Mouse (Mus musculus) spleen, adult 2 months (tissue): ENCODE data around the gene Mrpl30. TPM values are rescaled to one million over a fixed set of nuclear protein-coding genes. Genes with fewer than 3 reads are reported as not detected.
A peak's percentile ranks its signal among the peaks of the same experiment; 100 is the strongest.

Experiments used
- DNase-seq, 2 experiments: peaks; one replicate each; pipeline versions ENCODE4 v3.0.0 to v3.0.0-alpha.2; 2012 to 2021; ENCODE audit warnings: low spot score in 2 of 2, low read depth in 1 of 2
- H3K27ac ChIP-seq: fragments of 200-500 bp; 2 replicates; pipeline ENCODE4 v1.5.1; 2012; ENCODE audit warnings: low read length, inconsistent platforms; ENCODE audit not compliant: insufficient read depth
- H3K27me3 ChIP-seq: fragments of 200-500 bp; 2 replicates; pipeline ENCODE4 v1.6.1; 2012; ENCODE audit warnings: mild to moderate bottlenecking, moderate library complexity, low read length, inconsistent platforms; ENCODE audit not compliant: control insufficient read depth, insufficient read depth
- H3K36me3 ChIP-seq: fragments of 200-500 bp; 2 replicates; pipeline ENCODE4 v1.6.1; 2012; ENCODE audit warnings: mild to moderate bottlenecking, low read length, inconsistent platforms; ENCODE audit not compliant: control insufficient read depth, insufficient read depth
- H3K4me1 ChIP-seq: fragments of 200-500 bp; 2 replicates; pipeline ENCODE4 v1.6.1; 2011; ENCODE audit warnings: inconsistent platforms; ENCODE audit not compliant: control insufficient read depth, insufficient read depth, insufficient read length
- H3K4me3 ChIP-seq: fragments of 200-500 bp; 2 replicates; pipeline ENCODE4 v1.5.1; 2011; ENCODE audit warnings: mild to moderate bottlenecking, inconsistent platforms; ENCODE audit not compliant: insufficient read depth, insufficient read length; ENCODE audit errors: extremely low read depth
- CTCF ChIP-seq: fragments of 200-500 bp; IDR thresholded peaks from 2 replicates; pipeline ENCODE4 v1.5.1; 2011; ENCODE audit warnings: mild to moderate bottlenecking, inconsistent platforms; ENCODE audit not compliant: insufficient read depth, insufficient read length, insufficient replicate concordance; ENCODE audit errors: extremely low read depth
- POLR2A ChIP-seq: fragments of 200-500 bp; IDR thresholded peaks from 2 replicates; pipeline ENCODE4 v1.6.1; 2011; ENCODE audit warnings: low read depth, low read length, inconsistent platforms
- WGBS: fragments of 180-500 bp; shearing (Covaris S2); methylation state at CpG from one replicate; pipeline ENCODE4 v1.1.7; 2018; 5-methylcytosine and 5-hydroxymethylcytosine counted together
- polyA plus RNA-seq: library from polyadenylated mRNA; depleted of rRNA; stranded (reverse); fragments of >200 nt; gene quantifications from 2 replicates; pipeline ENCODE4 v1.2.3, GENCODE M21; 2012

The Mrpl30 gene
- polyA plus RNA-seq, 1 experiment = 22.6 TPM

DNA sequence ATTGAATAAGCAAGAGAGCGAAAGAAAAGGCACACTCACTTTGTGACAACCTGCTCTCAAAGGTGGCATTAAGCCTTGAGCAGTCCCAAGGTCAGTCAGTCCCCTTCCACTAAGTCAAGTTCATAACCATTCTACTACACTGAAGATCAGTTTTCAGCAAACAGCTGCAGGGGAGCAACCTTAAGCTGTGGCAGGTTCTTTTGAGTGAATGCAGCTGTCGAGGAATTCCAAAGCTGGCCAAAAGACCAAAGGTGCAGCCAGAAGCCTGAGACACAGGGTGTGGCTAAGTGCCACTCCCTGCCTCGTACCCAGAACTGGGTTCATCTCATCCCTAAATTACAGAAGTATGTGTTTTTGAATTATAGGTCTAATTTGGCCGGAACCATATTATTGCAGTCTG, 9.5 kb downstream of the Mrpl30 start:
- TF ChIP-seq CTCF (no peak), POLR2A (no peak)
- H3K4me3 ChIP-seq = no peak overlapping the region
- H3K27me3 ChIP-seq = no peaks in the 10 kb centered on the region
- no peak overlapping the region for H3K27ac ChIP-seq
- 90% methylated on average over 4 of the region's 4 CpGs for WGBS
- no peaks in the 10 kb centered on the region for H3K4me1 ChIP-seq
- peaks cover 36% of the 10 kb centered on the region for H3K36me3 ChIP-seq
- DNase-seq = no peak

DNA sequence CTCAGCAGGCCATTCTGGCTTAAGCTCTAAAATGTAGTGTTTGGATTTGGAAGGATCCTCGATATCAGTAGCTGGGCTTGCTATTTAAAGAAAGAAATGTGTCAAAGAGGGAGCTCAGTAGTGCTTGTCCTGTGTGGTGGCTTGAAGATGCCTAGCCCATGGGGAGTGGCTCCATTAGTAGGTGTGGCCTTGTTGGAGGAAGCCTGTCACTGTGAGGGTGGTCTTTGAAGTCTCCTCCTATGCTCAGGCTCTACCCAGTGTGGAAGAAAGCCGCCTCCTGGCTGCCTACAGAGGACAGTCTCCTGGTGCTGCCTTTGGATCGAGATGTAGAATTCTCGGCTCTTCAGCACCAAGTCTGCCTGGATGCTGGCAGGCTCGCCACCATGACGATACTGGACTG, 10.0 kb downstream of the Mrpl30 start:
- Histone ChIP-seq H3K27me3 (no peaks in the 10 kb centered on the region), H3K27ac (no peak overlapping the region), H3K4me3 (no peak overlapping the region), H3K4me1 (no peaks in the 10 kb centered on the region), H3K36me3 (peaks cover 34% of the 10 kb centered on the region)
- 86% methylated on average over 6 of the region's 6 CpGs for WGBS
- TF ChIP-seq CTCF = no peak
- no peak for TF ChIP-seq POLR2A
- DNase-seq = no peak

DNA sequence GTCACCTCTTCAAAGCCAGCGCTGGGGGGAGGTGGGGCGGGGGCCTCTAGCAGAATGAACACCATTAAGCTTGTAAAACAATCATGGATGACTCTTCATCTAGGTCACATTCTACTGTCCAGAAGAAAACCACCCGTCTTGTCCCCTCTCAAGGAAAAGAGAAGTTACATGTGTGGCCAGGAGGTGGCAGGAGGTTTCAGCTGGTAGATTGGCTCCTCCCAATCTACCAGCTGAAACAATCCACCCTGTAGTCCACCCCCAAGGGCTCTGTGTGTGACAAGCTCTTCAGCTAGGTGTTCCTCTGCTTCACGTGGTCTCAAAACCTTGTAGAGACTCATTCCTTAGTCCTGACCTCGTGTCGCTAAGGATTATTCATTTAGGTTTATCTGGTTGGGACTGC, 12.9 kb downstream of the Mrpl30 start:
- Histone ChIP-seq H3K27ac (no peak overlapping the region), H3K36me3 (peaks cover 16% of the 10 kb centered on the region), H3K4me3 (no peak overlapping the region), H3K27me3 (no peaks in the 10 kb centered on the region), H3K4me1 (no peaks in the 10 kb centered on the region)
- TF ChIP-seq POLR2A = no peak
- TF ChIP-seq CTCF = peak; percentile 3; the same call in 1 of the 2 replicates
- DNase-seq = peak in 1 of 2 experiments; percentile 11
- WGBS = 26% methylated on average over 6 of the region's 6 CpGs

DNA sequence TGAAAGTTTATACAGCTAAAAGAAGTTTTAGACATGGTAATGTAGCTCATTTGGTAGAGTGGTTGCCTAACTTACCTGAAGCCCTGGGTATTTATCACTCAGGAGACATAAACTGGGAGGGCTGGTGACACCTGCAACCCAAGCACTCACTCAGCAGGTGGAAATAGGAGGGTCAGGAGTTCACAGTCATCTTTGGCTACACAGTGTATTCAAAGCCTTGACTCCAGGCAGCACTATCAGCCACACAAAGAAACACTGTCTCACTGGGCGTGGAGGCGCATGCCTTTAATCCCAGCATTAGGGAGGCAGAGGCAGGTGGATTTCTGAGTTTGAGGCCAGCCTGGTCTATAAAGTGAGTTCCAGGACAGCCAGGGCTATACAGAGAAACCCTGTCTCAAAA, 22.5 kb downstream of the Mrpl30 start:
- Histone ChIP-seq H3K27ac (no peak overlapping the region), H3K4me1 (no peaks in the 10 kb centered on the region), H3K27me3 (no peaks in the 10 kb centered on the region), H3K36me3 (no peaks in the 10 kb centered on the region), H3K4me3 (no peak overlapping the region)
- WGBS = 80% methylated on average over 2 of the region's 2 CpGs
- no peak for DNase-seq
- no peak for TF ChIP-seq CTCF
- TF ChIP-seq POLR2A = no peak

DNA sequence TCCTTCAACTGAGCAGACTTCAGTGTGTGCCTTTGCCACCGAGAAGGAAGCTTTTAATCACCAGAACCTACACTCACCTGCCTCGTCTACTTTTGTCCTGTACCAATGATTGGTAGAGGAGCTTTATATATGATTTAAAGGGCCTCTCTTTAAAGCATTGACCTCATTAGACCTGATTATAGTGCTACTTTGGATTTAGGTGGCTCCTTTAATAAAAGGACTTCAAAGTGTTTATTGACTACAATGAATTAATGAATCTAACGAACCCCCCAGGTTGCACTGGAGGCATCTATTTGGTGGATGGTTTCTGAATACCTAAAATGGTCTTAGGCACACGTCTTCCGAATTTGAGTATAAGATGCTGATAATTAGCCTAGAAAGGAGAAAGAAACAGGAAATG, 26.1 kb downstream of the Mrpl30 start, which contains the start of gene Lyg2:
Gene Lyg2, minus strand, starts transcription at position 101 of the 400 bp plus-strand sequence.
- Histone ChIP-seq H3K4me1 (no peaks in the 10 kb centered on the region), H3K27me3 (no peaks in the 10 kb centered on the region), H3K36me3 (no peaks in the 10 kb centered on the region), H3K27ac (no peak within 1 kb of the TSS), H3K4me3 (no peak within 1 kb of the TSS)
- TF ChIP-seq POLR2A (no peak), CTCF (no peak)
- DNase-seq = no peak
- WGBS = 77% methylated on average over 5 of the region's 5 CpGs

DNA sequence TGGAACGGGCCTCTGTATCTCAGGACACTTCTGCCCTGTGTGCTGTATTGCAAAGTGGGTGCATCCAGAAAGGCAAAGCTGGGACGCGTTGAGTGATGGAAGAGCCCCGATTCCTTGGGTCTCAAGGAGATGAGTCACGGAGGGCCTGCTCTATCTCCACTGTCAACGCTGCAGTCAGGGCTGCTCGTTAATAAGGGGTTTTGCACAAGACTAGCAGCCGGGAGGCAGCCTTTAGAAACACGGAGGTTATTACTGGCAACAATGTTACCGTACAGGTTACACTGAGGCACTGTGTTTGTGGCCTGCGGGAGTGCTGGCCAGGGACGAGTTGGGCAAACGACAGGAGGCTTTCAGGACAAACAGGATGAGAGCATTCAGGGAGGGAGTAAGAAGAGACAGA, 27.4 kb downstream of the Mrpl30 start:
- WGBS = 84% methylated on average over 13 of the region's 13 CpGs

DNA sequence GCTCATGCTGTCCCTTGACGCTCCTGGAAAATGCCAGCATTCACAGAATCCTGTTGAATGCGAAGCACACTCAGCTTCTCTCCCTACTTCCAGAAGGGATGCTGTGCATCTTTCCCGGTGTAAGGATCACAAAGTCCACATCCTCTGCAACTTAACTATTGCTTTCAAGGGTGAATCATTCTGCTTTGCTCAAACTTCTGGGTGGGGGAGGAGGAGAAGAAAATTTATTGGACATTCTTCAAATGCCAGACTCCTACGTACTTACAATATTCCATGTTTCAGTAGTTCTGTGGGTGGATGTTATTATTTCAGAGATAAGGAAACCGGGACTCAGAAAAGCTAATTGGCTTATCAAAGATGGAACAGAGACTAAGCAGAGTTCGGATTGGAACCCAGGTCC, 27.8 kb downstream of the Mrpl30 start:
- no peak overlapping the region for H3K4me3 ChIP-seq
- H3K27me3 ChIP-seq = no peaks in the 10 kb centered on the region
- DNase-seq = no peak
- no peak overlapping the region for H3K27ac ChIP-seq
- TF ChIP-seq POLR2A (no peak), CTCF (no peak)
- H3K36me3 ChIP-seq = no peaks in the 10 kb centered on the region
- WGBS = 81% methylated on average over 6 of the region's 6 CpGs
- H3K4me1 ChIP-seq = no peaks in the 10 kb centered on the region

More for the DNA sequence above, 27.4 kb downstream of the Mrpl30 start:
- Histone ChIP-seq H3K4me1 (no peaks in the 10 kb centered on the region), H3K4me3 (no peak overlapping the region), H3K27ac (no peak overlapping the region), H3K36me3 (no peaks in the 10 kb centered on the region), H3K27me3 (no peaks in the 10 kb centered on the region)
- TF ChIP-seq POLR2A (no peak), CTCF (no peak)
- no peak for DNase-seq

DNA sequence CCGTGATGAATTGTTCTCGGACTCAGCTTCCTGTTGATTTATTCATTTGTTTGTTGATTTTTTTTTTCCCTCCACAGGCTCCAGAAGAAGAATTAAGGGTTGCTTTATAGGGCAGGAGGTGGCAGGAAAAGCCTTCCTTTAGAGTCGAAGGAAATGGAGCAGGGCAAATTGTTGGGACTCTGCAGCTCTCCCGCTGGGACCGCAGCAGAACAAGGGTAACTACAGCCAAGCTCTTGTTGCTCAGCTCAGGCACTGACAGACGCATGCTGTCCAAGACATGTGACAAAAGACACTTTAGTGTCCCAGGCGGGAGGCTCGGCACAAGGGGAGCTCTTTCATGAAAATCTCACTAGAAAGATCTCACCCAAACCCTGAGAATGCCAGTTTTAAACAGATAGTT, 32.3 kb downstream of the Mrpl30 start:
- Histone ChIP-seq H3K36me3 (no peaks in the 10 kb centered on the region), H3K4me3 (no peak overlapping the region), H3K27me3 (no peaks in the 10 kb centered on the region), H3K4me1 (no peaks in the 10 kb centered on the region), H3K27ac (no peak overlapping the region)
- TF ChIP-seq CTCF = no peak
- WGBS = 59% methylated on average over 8 of the region's 8 CpGs
- no peak for DNase-seq
